Mouse (Mus musculus) liver, embryonic 14.5 days (tissue): ENCODE data around the gene Amd1. TPM values are rescaled to one million over a fixed set of nuclear protein-coding genes. Genes with fewer than 3 reads are reported as not detected.

Source experiments
- ATAC-seq: fragments of 200-750 bp; cut with Nextera tagmentation; 2 replicates; pipeline ENCODE4 v1.8.0; 2017; ENCODE audit warnings: moderate number of reproducible peaks, mild to moderate bottlenecking, moderate library complexity; ENCODE audit not compliant: insufficient read depth
- DNase-seq, 3 experiments: peaks; one replicate each; pipeline ENCODE4 v3.0.0-alpha.2; 2012 to 2013; ENCODE audit warnings: low read depth in 3 of 3, low spot score in 3 of 3
- H3K27ac ChIP-seq: fragments of 300-500 bp; sonication (generic); 2 replicates; pipeline ENCODE4 v1.5.1; 2014; ENCODE audit warnings: moderate library complexity, mild to moderate bottlenecking, control low read depth, inconsistent platforms
- H3K27me3 ChIP-seq: fragments of 300-500 bp; sonication (generic); 2 replicates; pipeline ENCODE4 v1.6.1; 2014; ENCODE audit warnings: mild to moderate bottlenecking, low read length, moderate library complexity; ENCODE audit not compliant: control insufficient read depth, insufficient read depth
- H3K36me3 ChIP-seq: fragments of 300-500 bp; sonication (generic); replicated peaks from 2 replicates; pipeline ENCODE4 v1.6.1; 2014; ENCODE audit warnings: low read depth; ENCODE audit not compliant: control insufficient read depth, insufficient read depth
- H3K4me1 ChIP-seq, 2 experiments: fragments of 200-500 bp in 1 of 2; fragments of 300-500 bp in 1 of 2; sonication (generic) in 1 of 2; replicated peaks; 2 replicates each; pipeline ENCODE4 v1.6.1; 2012 to 2014; ENCODE audit warnings: antibody characterized with exemption in 1 of 2, inconsistent platforms in 1 of 2, low read length in 1 of 2; ENCODE audit not compliant: control insufficient read depth in 2 of 2, insufficient read depth in 2 of 2
- H3K4me2 ChIP-seq: fragments of 300-500 bp; sonication (generic); 2 replicates; pipeline ENCODE4 v1.6.1; 2014; ENCODE audit warnings: low read depth, mild to moderate bottlenecking, control low read depth, moderate library complexity
- H3K4me3 ChIP-seq, 2 experiments: fragments of 200-500 bp in 1 of 2; fragments of 300-500 bp in 1 of 2; sonication (generic) in 1 of 2; 2 replicates each; pipeline ENCODE4 v1.5.1; 2012 to 2014; ENCODE audit warnings: low read depth in 2 of 2, low read length in 2 of 2, mild to moderate bottlenecking in 2 of 2, control low read depth in 1 of 2, inconsistent platforms in 1 of 2, moderate library complexity in 1 of 2; ENCODE audit not compliant: insufficient read depth in 1 of 2
- H3K9ac ChIP-seq: fragments of 300-500 bp; sonication (generic); replicated peaks from 2 replicates; pipeline ENCODE4 v1.6.1; 2014; ENCODE audit warnings: mild to moderate bottlenecking, control low read depth, moderate library complexity
- H3K9me3 ChIP-seq: fragments of 300-500 bp; sonication (generic); 2 replicates; pipeline ENCODE4 v1.6.1; 2016; ENCODE audit warnings: low read length, mixed read lengths; ENCODE audit not compliant: control insufficient read depth
- CTCF ChIP-seq: IDR thresholded peaks from 2 replicates; pipeline ENCODE4 v1.5.1; 2016; ENCODE audit warnings: antibody characterized with exemption, low read depth, control low read depth
- EP300 ChIP-seq: IDR thresholded peaks from 2 replicates; pipeline ENCODE4 v1.6.1; 2016; ENCODE audit warnings: antibody characterized with exemption, low read depth
- WGBS: fragments of 180-500 bp; shearing (Covaris S2); extraction: QIAGEN DNeasy Blood & Tissue Kit; methylation state at CpG from one replicate; pipeline ENCODE4 v1.1.7; 2014; ENCODE audit not compliant: insufficient replicate concordance; 5-methylcytosine and 5-hydroxymethylcytosine counted together
- polyA plus RNA-seq, 2 experiments: library from polyadenylated mRNA; depleted of rRNA in 1 of 2; stranded (reverse) in 1 of 2; unstranded in 1 of 2; fragments of >200 nt; fragmentation: Nextera tagmentation in 1 of 2; extraction: Ambion mirVana in 1 of 2; gene quantifications; 2 replicates each; pipeline versions ENCODE4 v1.2.1 to v1.2.3; 2012 to 2014

Amd1 gene
- polyA plus RNA-seq, 2 experiments: 48.1 to 56.4 TPM

- 15% methylated on average over 7 of the region's 7 CpGs for WGBS
- peak overlapping the region; percentile 29; the same call in 1 of the 2 replicates for H3K4me2 ChIP-seq
- 0 out of 2 replicates have a peak, but pooled peaks have one; percentile 3 for ATAC-seq
Observed at GRCm38 (mm10) chr10:40275991-40276390, 26.0 kb downstream of the Amd1 start.

GRCm38 (mm10) chr10:40273938-40274337, 28.0 kb downstream of the Amd1 start:
- ATAC-seq: peak; percentile 99
- peak; percentile 92 for TF ChIP-seq EP300
- no peak for TF ChIP-seq CTCF
- Histone ChIP-seq H3K4me3 (peak overlapping the region in 1 of 2 experiments; percentile 12; a peak in 1 of 4 replicates), H3K27ac (peak overlapping the region; percentile 92), H3K4me1 (peaks cover 33 to 38% of the 10 kb centered on the region in 2 experiments), H3K9me3 (no peaks in the 10 kb centered on the region), H3K4me2 (peak overlapping the region; percentile 71), H3K27me3 (no peaks in the 10 kb centered on the region), H3K9ac (peak overlapping the region; percentile 58), H3K36me3 (no peaks in the 10 kb centered on the region)
- DNase-seq: peak; percentile 91 to 92 (median 91)
- 25% methylated on average over 5 of the region's 5 CpGs for WGBS

More at GRCm38 (mm10) chr10:40275991-40276390, 26.0 kb downstream of the Amd1 start:
- H3K27me3 ChIP-seq: no peaks in the 10 kb centered on the region
- no peak overlapping the region for H3K4me3 ChIP-seq
- peak overlapping the region; percentile 47 for H3K9ac ChIP-seq
- no peak for TF ChIP-seq EP300
- peak; percentile 23 to 34 (median 27) for DNase-seq
- H3K36me3 ChIP-seq: no peaks in the 10 kb centered on the region
- peaks cover 33 to 41% of the 10 kb centered on the region in 2 experiments for H3K4me1 ChIP-seq
- H3K27ac ChIP-seq: peak overlapping the region; percentile 60
- no peaks in the 10 kb centered on the region for H3K9me3 ChIP-seq

GRCm38 (mm10) chr10:40271216-40271615, 30.8 kb downstream of the Amd1 start:
- H3K4me2 ChIP-seq: no peak overlapping the region
- TF ChIP-seq CTCF (no peak), EP300 (no peak)
- H3K27ac ChIP-seq: no peak overlapping the region
- peaks cover 32 to 34% of the 10 kb centered on the region in 2 experiments for H3K4me1 ChIP-seq
- H3K27me3 ChIP-seq: no peaks in the 10 kb centered on the region
- H3K9me3 ChIP-seq: no peaks in the 10 kb centered on the region
- no peak overlapping the region for H3K9ac ChIP-seq
- no peaks in the 10 kb centered on the region for H3K36me3 ChIP-seq
- no peak for ATAC-seq
- H3K4me3 ChIP-seq: no peak overlapping the region
- WGBS: 73% methylated on average over 3 of the region's 3 CpGs
- no peak for DNase-seq

- Histone ChIP-seq H3K9me3 (no peaks in the 10 kb centered on the region), H3K27ac (no peak overlapping the region), H3K27me3 (no peaks in the 10 kb centered on the region), H3K9ac (no peak overlapping the region), H3K36me3 (no peaks in the 10 kb centered on the region), H3K4me1 (peaks cover under 1 to 6% of the 10 kb centered on the region in 2 experiments; a peak in 3 of 4 replicates), H3K4me3 (no peak overlapping the region), H3K4me2 (no peak overlapping the region)
- DNase-seq (no peak), ATAC-seq (no peak)
- TF ChIP-seq EP300 (no peak), CTCF (peak; percentile 59)
- WGBS: 76% methylated on average over 3 of the region's 3 CpGs
Observed at GRCm38 (mm10) chr10:40264920-40265319, 37.1 kb downstream of the Amd1 start.

- DNase-seq: no peak
- H3K9me3 ChIP-seq: no peaks in the 10 kb centered on the region
- TF ChIP-seq EP300: no peak
- ATAC-seq: no peak
- no peak overlapping the region for H3K4me3 ChIP-seq
- H3K9ac ChIP-seq: no peak overlapping the region
- H3K4me2 ChIP-seq: no peak overlapping the region
- 68% methylated on average over 4 of the region's 4 CpGs for WGBS
- no peaks in the 10 kb centered on the region for H3K36me3 ChIP-seq
- peaks cover 8 to 12% of the 10 kb centered on the region in 2 experiments for H3K4me1 ChIP-seq
- no peak overlapping the region for H3K27ac ChIP-seq
- H3K27me3 ChIP-seq: no peaks in the 10 kb centered on the region
Observed at GRCm38 (mm10) chr10:40263691-40264090, 38.3 kb downstream of the Amd1 start.
